Mouse (Mus musculus) G1E (cell line): ENCODE measurements around the gene Tubb3.

Experiments
- CTCF ChIP-seq: IDR thresholded peaks from 2 replicates; pipeline ENCODE4 v1.5.1; 2012; ENCODE audit warnings: low read depth, low read length, inconsistent platforms, mixed read lengths
- GATA1 ChIP-seq: IDR thresholded peaks from 2 replicates; pipeline ENCODE4 v1.6.1; 2012; ENCODE audit warnings: borderline replicate concordance, low read length, inconsistent platforms, mixed read lengths

DNA sequence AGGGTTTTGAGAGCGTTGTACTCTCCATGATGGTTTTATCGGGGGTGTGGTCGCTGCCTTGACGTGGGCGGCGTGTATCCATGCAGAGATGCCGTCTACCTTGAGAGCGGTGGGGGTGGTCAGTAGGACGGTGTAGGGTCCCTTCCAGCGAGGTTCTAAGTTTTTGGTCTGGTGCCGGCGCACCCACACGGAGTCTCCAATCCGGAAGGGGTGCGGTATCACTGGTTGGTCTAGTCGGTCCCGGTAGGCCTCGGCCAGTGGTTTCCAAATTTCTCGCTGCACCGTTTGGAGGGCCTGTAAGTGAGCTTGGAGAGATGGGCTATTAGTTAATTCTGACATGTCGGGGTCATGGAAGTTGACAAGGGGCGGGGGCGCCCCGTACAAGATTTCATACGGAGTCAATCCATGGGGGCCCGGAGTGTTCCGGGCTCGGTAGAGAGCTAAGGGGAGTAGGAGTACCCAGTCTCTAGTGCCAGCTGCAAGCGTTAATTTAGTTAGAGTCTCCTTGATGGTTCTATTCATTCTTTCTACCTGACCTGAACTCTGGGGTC lies 17.2 kb downstream of the Tubb3 start:
- no peak for TF ChIP-seq CTCF
- no peak for TF ChIP-seq GATA1
